8 mouse cellular contexts compared by ENCODE assay signal in genomic region chr7:81541924-81542524, GRCm38 (mm10). TPM values are rescaled to one million over a fixed set of nuclear protein-coding genes. Genes with fewer than 3 reads are reported as not detected.
DNase-seq lines count a peak whose midpoint lies in the region; ATAC-seq lines count a peak whose summit lies in the region.

No protein-coding gene starts in this region.

- ATAC-seq in megakaryocyte, adult 5-6 weeks (ENCODE audit: poor library complexity, severe bottlenecking), result no peak

- intact Hi-C loops in left cerebral cortex, postnatal 36 days (cut with DNase I), result no loop called here

- peak; percentile 24 for DNase-seq in retina, postnatal 1 day
- no peak for DNase-seq in retina, embryonic 14.5 days (ENCODE audit: low spot score)
- peak; percentile 17 to 41 for DNase-seq in cerebellum, postnatal 36 days
- peak; percentile 67 for DNase-seq in heart, postnatal 4 days
- DNase-seq in left cerebral cortex, postnatal 36 days (ENCODE audit: low spot score in 2 of 2), result peak; percentile 66
- no peak for DNase-seq in embryo, embryonic 10.5 days (ENCODE audit: low spot score)
- no peak for DNase-seq in thymus, postnatal 10 days (ENCODE audit: low spot score in 2 of 2)

RNA-seq across cellular contexts. Expression of gene Fsd2, which starts 24.7 kb away (rescaled TPM):
- 100 to 1,000 TPM; 199 to 200 TPM for total RNA-seq in heart, postnatal 4 days (2021)
- under 1 TPM; 0.10 to 0.25 TPM for total RNA-seq in left cerebral cortex, postnatal 36 days (2021)
- total RNA-seq in megakaryocyte, adult 5-6 weeks (2015), result 0.05 TPM in 1 of 2 replicates, not detected in the other
- total RNA-seq in megakaryocyte, adult 5-6 weeks (2017), result 0.11 TPM in 1 of 2 replicates, not detected in the other

RNA-seq across cellular contexts. Expression of gene Whamm, which starts 29.0 kb away (rescaled TPM):
- 1 to 10 TPM; 8.3 to 8.4 TPM for total RNA-seq in heart, postnatal 4 days (2021)
- total RNA-seq in left cerebral cortex, postnatal 36 days (2021), result 10 to 100 TPM; 12.3 to 21.0 TPM
- total RNA-seq in megakaryocyte, adult 5-6 weeks (2015), result 13.9 and 14.1 TPM in 2 replicates
- 15.9 and 16.9 TPM in 2 replicates for total RNA-seq in megakaryocyte, adult 5-6 weeks (2017)

RNA-seq across cellular contexts. Expression of gene BC048679, which starts 43.9 kb away (rescaled TPM):
- total RNA-seq in heart, postnatal 4 days (2021), result not detected
- not detected for total RNA-seq in left cerebral cortex, postnatal 36 days (2021)
- total RNA-seq in megakaryocyte, adult 5-6 weeks (2015), result not detected in 2 replicates
- total RNA-seq in megakaryocyte, adult 5-6 weeks (2017), result not detected in 2 replicates

RNA-seq across cellular contexts. Expression of gene Ap3b2, which starts 48.3 kb away (rescaled TPM):
- total RNA-seq in heart, postnatal 4 days (2021), result under 1 TPM; 0.14 TPM
- total RNA-seq in left cerebral cortex, postnatal 36 days (2021), result 100 to 1,000 TPM; 143 to 155 TPM
- total RNA-seq in megakaryocyte, adult 5-6 weeks (2015), result not detected in 2 replicates
- total RNA-seq in megakaryocyte, adult 5-6 weeks (2017), result not detected in 2 replicates

Comparison
In these comparisons a context has a peak if more than half of its experiments do, and no peak if none do; other contexts are left out.
1. DNase-seq: peak in retina, postnatal 1 day (single experiment), cerebellum, postnatal 36 days (2 of 2), heart, postnatal 4 days (single experiment) and left cerebral cortex, postnatal 36 days (2 of 2); none in retina, embryonic 14.5 days (single experiment), embryo, embryonic 10.5 days (single experiment) and thymus, postnatal 10 days (0 of 2).
2. RNA of gene Fsd2, which starts 24.7 kb away (total RNA-seq): 199 to 200 TPM in heart, postnatal 4 days; 0.10 to 0.25 TPM in left cerebral cortex, postnatal 36 days and 0.05 to 0.11 TPM in megakaryocyte, adult 5-6 weeks; every median in the first group is over 100 times any median in the second.